Mouse (Mus musculus): Measurements from ENCODE around the gene Apba2. TPM values are rescaled to one million over a fixed set of nuclear protein-coding genes. Genes with fewer than 3 reads are reported as not detected.

The Apba2 gene
- polyA plus RNA-seq, 1 experiment from 2014 or later = 0.20 TPM

- H3K9me3 ChIP-seq (replicated peaks; ENCODE audit: control insufficient read depth, low read length) = no peaks in the 10 kb centered on the region
- no peak overlapping the region for H3K9ac ChIP-seq (ENCODE audit: low read depth, low read length)
- no peak overlapping the region for H3K4me2 ChIP-seq (ENCODE audit: low read depth, low read length)
- no peaks in the 10 kb centered on the region for H3K36me3 ChIP-seq (ENCODE audit: control insufficient read depth, insufficient read depth)
- no peaks in the 10 kb centered on the region for H3K4me1 ChIP-seq (ENCODE audit: control insufficient read depth, low read depth, low read length)
- WGBS (ENCODE audit: insufficient replicate concordance) = 52% methylated on average over 6 of the region's 6 CpGs
- no peaks in the 10 kb centered on the region for H3K27me3 ChIP-seq (ENCODE audit: control insufficient read depth, insufficient read depth, low read depth, low read length)
- no peak overlapping the region for H3K27ac ChIP-seq (ENCODE audit: low read length)
- no peak for ATAC-seq (ENCODE audit: low read depth)
- H3K4me3 ChIP-seq (ENCODE audit: low read depth, low read length) = no peak overlapping the region
Observed at GRCm38 (mm10) chr7:64631131-64631530, 129.6 kb downstream of the Apba2 start.

- Histone ChIP-seq H3K4me3 (ENCODE audit: low read depth, low read length) (no peak overlapping the region), H3K9me3 (replicated peaks; ENCODE audit: control insufficient read depth, low read length) (no peaks in the 10 kb centered on the region), H3K36me3 (ENCODE audit: control insufficient read depth, insufficient read depth) (no peaks in the 10 kb centered on the region), H3K27ac (ENCODE audit: low read length) (no peak overlapping the region), H3K9ac (ENCODE audit: low read depth, low read length) (no peak overlapping the region), H3K4me2 (ENCODE audit: low read depth, low read length) (no peak overlapping the region), H3K27me3 (ENCODE audit: control insufficient read depth, insufficient read depth, low read depth, low read length) (no peaks in the 10 kb centered on the region), H3K4me1 (ENCODE audit: control insufficient read depth, low read depth, low read length) (no peaks in the 10 kb centered on the region)
- WGBS (ENCODE audit: insufficient replicate concordance) = 71% methylated on average over 6 of the region's 6 CpGs
- no peak for ATAC-seq (ENCODE audit: low read depth)
Observed at GRCm38 (mm10) chr7:64631781-64632351, 130.4 kb downstream of the Apba2 start.

GRCm38 (mm10) chr7:64633182-64633581 is 131.7 kb downstream of the Apba2 start:
- ATAC-seq (ENCODE audit: low read depth) = no peak
- no peak overlapping the region for H3K4me2 ChIP-seq (ENCODE audit: low read depth, low read length)

GRCm38 (mm10) chr7:64633916-64634315 is 132.4 kb downstream of the Apba2 start:
- Histone ChIP-seq H3K4me1 (ENCODE audit: control insufficient read depth, low read depth, low read length) (no peaks in the 10 kb centered on the region), H3K27ac (ENCODE audit: low read length) (no peak overlapping the region), H3K27me3 (ENCODE audit: control insufficient read depth, insufficient read depth, low read depth, low read length) (no peaks in the 10 kb centered on the region), H3K9me3 (replicated peaks; ENCODE audit: control insufficient read depth, low read length) (no peaks in the 10 kb centered on the region; the same call in 1 of the 2 replicates), H3K9ac (ENCODE audit: low read depth, low read length) (no peak overlapping the region), H3K4me2 (ENCODE audit: low read depth, low read length) (no peak overlapping the region), H3K36me3 (ENCODE audit: control insufficient read depth, insufficient read depth) (no peaks in the 10 kb centered on the region), H3K4me3 (ENCODE audit: low read depth, low read length) (no peak overlapping the region)
- no peak for ATAC-seq (ENCODE audit: low read depth)
- WGBS (ENCODE audit: insufficient replicate concordance) = 68% methylated on average over 5 of the region's 5 CpGs

More at GRCm38 (mm10) chr7:64633182-64633581, 131.7 kb downstream of the Apba2 start:
- Histone ChIP-seq H3K9me3 (replicated peaks; ENCODE audit: control insufficient read depth, low read length) (no peaks in the 10 kb centered on the region; the same call in 1 of the 2 replicates), H3K9ac (ENCODE audit: low read depth, low read length) (no peak overlapping the region), H3K36me3 (ENCODE audit: control insufficient read depth, insufficient read depth) (no peaks in the 10 kb centered on the region), H3K4me1 (ENCODE audit: control insufficient read depth, low read depth, low read length) (no peaks in the 10 kb centered on the region), H3K27me3 (ENCODE audit: control insufficient read depth, insufficient read depth, low read depth, low read length) (no peaks in the 10 kb centered on the region), H3K4me3 (ENCODE audit: low read depth, low read length) (no peak overlapping the region), H3K27ac (ENCODE audit: low read length) (no peak overlapping the region)
- 38% methylated on average over 4 of the region's 4 CpGs for WGBS (ENCODE audit: insufficient replicate concordance)

GRCm38 (mm10) chr7:64634482-64634881 is 133.0 kb downstream of the Apba2 start:
- no peaks in the 10 kb centered on the region for H3K4me1 ChIP-seq (ENCODE audit: control insufficient read depth, low read depth, low read length)
- no peak overlapping the region for H3K27ac ChIP-seq (ENCODE audit: low read length)
- H3K9ac ChIP-seq (ENCODE audit: low read depth, low read length) = no peak overlapping the region
- H3K27me3 ChIP-seq (ENCODE audit: control insufficient read depth, insufficient read depth, low read depth, low read length) = no peaks in the 10 kb centered on the region
- no peaks in the 10 kb centered on the region for H3K36me3 ChIP-seq (ENCODE audit: control insufficient read depth, insufficient read depth)
- no peaks in the 10 kb centered on the region; the same call in 1 of the 2 replicates for H3K9me3 ChIP-seq (replicated peaks; ENCODE audit: control insufficient read depth, low read length)
- no peak for ATAC-seq (ENCODE audit: low read depth)
- H3K4me2 ChIP-seq (ENCODE audit: low read depth, low read length) = no peak overlapping the region
- no peak overlapping the region for H3K4me3 ChIP-seq (ENCODE audit: low read depth, low read length)

DNA sequence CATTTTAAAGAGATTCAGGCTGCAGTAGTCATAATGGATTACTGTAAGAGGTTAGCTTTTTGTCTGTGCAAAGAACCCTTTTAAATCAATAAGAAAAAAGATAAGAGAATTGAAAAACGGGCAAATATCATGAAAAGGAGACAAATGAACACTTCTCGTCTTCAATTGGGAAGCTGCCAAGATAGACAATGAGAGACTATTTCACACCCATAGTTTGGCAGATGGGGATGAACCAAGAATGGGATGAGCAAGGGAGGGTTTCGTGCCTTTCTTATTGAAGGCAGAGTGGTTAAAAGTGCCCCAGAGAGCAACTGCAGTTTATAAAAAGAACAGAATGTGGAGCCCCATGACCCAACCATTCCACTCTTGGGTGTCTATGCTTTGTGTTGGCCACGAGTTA is 137.4 kb downstream of the Apba2 start:
- no peak for ATAC-seq (ENCODE audit: low read depth)
- Histone ChIP-seq H3K9me3 (replicated peaks; ENCODE audit: control insufficient read depth, low read length) (no peaks in the 10 kb centered on the region; the same call in 1 of the 2 replicates), H3K4me2 (ENCODE audit: low read depth, low read length) (no peak overlapping the region), H3K27ac (ENCODE audit: low read length) (no peak overlapping the region), H3K4me3 (ENCODE audit: low read depth, low read length) (no peak overlapping the region), H3K36me3 (ENCODE audit: control insufficient read depth, insufficient read depth) (no peaks in the 10 kb centered on the region), H3K4me1 (ENCODE audit: control insufficient read depth, low read depth, low read length) (no peaks in the 10 kb centered on the region), H3K27me3 (ENCODE audit: control insufficient read depth, insufficient read depth, low read depth, low read length) (no peaks in the 10 kb centered on the region), H3K9ac (ENCODE audit: low read depth, low read length) (no peak overlapping the region)
- WGBS (ENCODE audit: insufficient replicate concordance) = 43% methylated on average over 4 of the region's 4 CpGs

DNA sequence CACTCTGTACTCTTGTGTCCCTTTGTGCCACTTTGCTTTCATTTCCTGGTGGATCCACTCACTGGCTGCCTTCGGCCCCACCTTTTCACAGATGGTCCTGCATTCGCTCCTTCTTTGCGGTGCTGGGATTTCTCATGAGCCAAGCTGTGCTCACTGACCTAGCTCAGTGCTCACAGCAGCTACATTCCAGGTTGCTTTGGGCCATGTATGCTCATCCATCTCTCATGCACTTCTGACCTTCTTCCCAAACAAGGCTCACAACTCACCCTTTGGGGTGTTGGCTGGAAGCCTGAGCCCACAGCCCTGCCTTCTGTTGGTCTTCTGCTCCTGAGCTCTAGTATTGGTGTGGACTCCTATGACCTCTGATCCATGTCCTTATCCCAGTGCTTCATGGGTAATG is 139.1 kb downstream of the Apba2 start:
- Histone ChIP-seq H3K27me3 (ENCODE audit: control insufficient read depth, insufficient read depth, low read depth, low read length) (no peaks in the 10 kb centered on the region), H3K4me1 (ENCODE audit: control insufficient read depth, low read depth, low read length) (no peaks in the 10 kb centered on the region), H3K36me3 (ENCODE audit: control insufficient read depth, insufficient read depth) (no peaks in the 10 kb centered on the region), H3K4me3 (ENCODE audit: low read depth, low read length) (no peak overlapping the region), H3K9me3 (replicated peaks; ENCODE audit: control insufficient read depth, low read length) (no peaks in the 10 kb centered on the region; the same call in 1 of the 2 replicates), H3K27ac (ENCODE audit: low read length) (no peak overlapping the region), H3K4me2 (ENCODE audit: low read depth, low read length) (no peak overlapping the region), H3K9ac (ENCODE audit: low read depth, low read length) (no peak overlapping the region)
- 65% methylated on average over 3 of the region's 3 CpGs for WGBS (ENCODE audit: insufficient replicate concordance)
- ATAC-seq (ENCODE audit: low read depth) = no peak

DNA sequence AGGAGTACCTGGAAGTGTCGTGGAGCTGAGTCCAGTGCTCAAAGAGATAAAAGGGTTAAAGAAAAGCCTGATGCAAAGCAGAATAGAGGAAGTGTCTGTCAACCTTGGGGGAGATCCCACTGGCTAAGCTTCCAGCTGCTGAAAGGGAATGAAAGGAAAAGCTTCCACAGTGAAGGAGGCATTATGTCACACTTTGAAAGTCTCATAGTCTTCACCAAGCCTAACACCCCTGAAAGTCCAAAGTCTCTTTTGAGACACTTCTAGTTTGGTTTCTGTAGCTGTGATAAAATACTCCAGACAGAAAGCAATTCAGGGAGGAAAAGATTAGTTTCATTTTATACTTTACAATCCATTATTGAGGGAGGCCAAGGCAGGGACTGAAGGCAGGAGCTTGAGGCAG is 141.4 kb downstream of the Apba2 start:
- H3K4me3 ChIP-seq (ENCODE audit: low read depth, low read length) = no peak overlapping the region
- H3K27ac ChIP-seq (ENCODE audit: low read length) = no peak overlapping the region
- ATAC-seq (ENCODE audit: low read depth) = no peak
- H3K9ac ChIP-seq (ENCODE audit: low read depth, low read length) = no peak overlapping the region
- H3K36me3 ChIP-seq (ENCODE audit: control insufficient read depth, insufficient read depth) = no peaks in the 10 kb centered on the region
- H3K4me2 ChIP-seq (ENCODE audit: low read depth, low read length) = no peak overlapping the region
- no peaks in the 10 kb centered on the region; the same call in 1 of the 2 replicates for H3K9me3 ChIP-seq (replicated peaks; ENCODE audit: control insufficient read depth, low read length)
- no peaks in the 10 kb centered on the region for H3K27me3 ChIP-seq (ENCODE audit: control insufficient read depth, insufficient read depth, low read depth, low read length)
- WGBS (ENCODE audit: insufficient replicate concordance) = 24% methylated on average over 1 of the region's 1 CpGs
- H3K4me1 ChIP-seq (ENCODE audit: control insufficient read depth, low read depth, low read length) = no peaks in the 10 kb centered on the region

DNA sequence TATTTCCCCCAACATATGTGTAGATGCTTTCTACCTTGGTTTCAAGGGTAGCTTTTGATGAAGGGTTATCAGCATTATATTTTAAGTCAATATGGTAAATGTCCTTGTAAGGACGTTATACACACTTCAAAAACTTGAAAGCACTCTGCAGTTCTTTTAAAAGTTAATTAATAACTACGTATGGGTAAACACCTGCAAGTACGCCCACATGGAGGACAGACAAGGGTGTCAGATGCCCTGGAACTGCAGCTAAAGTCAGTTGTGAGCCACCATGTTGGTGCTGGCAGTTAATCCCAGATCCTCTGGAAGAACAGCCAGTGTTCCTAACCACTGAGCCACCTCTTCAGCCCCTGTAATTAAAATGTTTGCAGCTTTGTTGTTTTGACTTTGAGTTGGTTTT is 144.0 kb downstream of the Apba2 start:
- 49% methylated on average over 3 of the region's 3 CpGs for WGBS (ENCODE audit: insufficient replicate concordance)
- no peak for ATAC-seq (ENCODE audit: low read depth)
- H3K9ac ChIP-seq (ENCODE audit: low read depth, low read length) = no peak overlapping the region

More for the DNA sequence above, 144.0 kb downstream of the Apba2 start:
- no peaks in the 10 kb centered on the region for H3K4me1 ChIP-seq (ENCODE audit: control insufficient read depth, low read depth, low read length)
- no peak overlapping the region for H3K4me3 ChIP-seq (ENCODE audit: low read depth, low read length)
- no peaks in the 10 kb centered on the region for H3K36me3 ChIP-seq (ENCODE audit: control insufficient read depth, insufficient read depth)
- H3K27me3 ChIP-seq (ENCODE audit: control insufficient read depth, insufficient read depth, low read depth, low read length) = no peaks in the 10 kb centered on the region
- no peaks in the 10 kb centered on the region for H3K9me3 ChIP-seq (replicated peaks; ENCODE audit: control insufficient read depth, low read length)
- no peak overlapping the region for H3K27ac ChIP-seq (ENCODE audit: low read length)
- H3K4me2 ChIP-seq (ENCODE audit: low read depth, low read length) = no peak overlapping the region

All from liver, embryonic 16.5 days (tissue).